Mouse (Mus musculus): ENCODE measurements around the gene Armc7. TPM values are rescaled to one million over a fixed set of nuclear protein-coding genes. Genes with fewer than 3 reads are reported as not detected.
A peak's percentile ranks its signal among the peaks of the same experiment; 100 is the strongest.

Gene Armc7
- polyA plus RNA-seq (2015; fragmentation: Nextera tagmentation; extraction: Ambion mirVana), result 11.6 and 11.9 TPM in 2 replicates

GRCm38 (mm10) chr11:115475025-115475757 is at the start of gene Armc7:
Armc7 (plus strand) TSS chr11:115475667.
- Histone ChIP-seq H3K27ac (peak within 1 kb of the TSS; percentile 87), H3K36me3 (peaks cover 5% of the 10 kb centered on the region; the same call in 1 of the 2 replicates), H3K4me3 (peak within 1 kb of the TSS; percentile 79), H3K9me3 (no peaks in the 10 kb centered on the region), H3K4me1 (peaks cover 32% of the 10 kb centered on the region), H3K27me3 (no peaks in the 10 kb centered on the region), H3K4me2 (peak within 1 kb of the TSS; percentile 94), H3K9ac (peak within 1 kb of the TSS; percentile 83)
- WGBS, result under 1% methylated on average over 26 of the region's 26 CpGs
- peak; percentile 95 for ATAC-seq (ENCODE audit: insufficient number of reproducible peaks, insufficient read depth, low FRiP score, low TSS enrichment, low read depth)

- H3K9me3 ChIP-seq, result no peaks in the 10 kb centered on the region
- no peak overlapping the region for H3K4me2 ChIP-seq
- peaks cover 28% of the 10 kb centered on the region for H3K4me1 ChIP-seq
- no peaks in the 10 kb centered on the region for H3K27me3 ChIP-seq
- no peak overlapping the region for H3K4me3 ChIP-seq
- 86% methylated on average over 6 of the region's 6 CpGs for WGBS
- ATAC-seq (ENCODE audit: insufficient number of reproducible peaks, insufficient read depth, low FRiP score, low TSS enrichment, low read depth), result no peak
- H3K9ac ChIP-seq, result no peak overlapping the region
- no peak overlapping the region for H3K27ac ChIP-seq
- H3K36me3 ChIP-seq, result peaks cover 68% of the 10 kb centered on the region
Observed at GRCm38 (mm10) chr11:115425671-115426070, 49.8 kb upstream of the Armc7 start.

- no peaks in the 10 kb centered on the region for H3K27me3 ChIP-seq
- H3K27ac ChIP-seq, result peak overlapping the region; percentile 23; the same call in 1 of the 2 replicates
- no peak for ATAC-seq (ENCODE audit: insufficient number of reproducible peaks, insufficient read depth, low FRiP score, low TSS enrichment, low read depth)
- H3K4me2 ChIP-seq, result peak overlapping the region; percentile 45
- peaks cover 81% of the 10 kb centered on the region for H3K36me3 ChIP-seq
- H3K4me3 ChIP-seq, result peak overlapping the region; percentile 19
- no peaks in the 10 kb centered on the region for H3K9me3 ChIP-seq
- peak overlapping the region; percentile 51; the same call in 1 of the 2 replicates for H3K9ac ChIP-seq
- H3K4me1 ChIP-seq, result peaks cover 11% of the 10 kb centered on the region
- 32% methylated on average over 20 of the region's 20 CpGs for WGBS
Observed at GRCm38 (mm10) chr11:115427482-115428331, 47.8 kb upstream of the Armc7 start.

- Histone ChIP-seq H3K27me3 (no peaks in the 10 kb centered on the region), H3K4me1 (peaks cover 11% of the 10 kb centered on the region), H3K27ac (no peak overlapping the region), H3K4me3 (no peak overlapping the region), H3K9ac (no peak overlapping the region; the same call in 1 of the 2 replicates), H3K36me3 (peaks cover 79% of the 10 kb centered on the region), H3K9me3 (no peaks in the 10 kb centered on the region), H3K4me2 (no peak overlapping the region)
- 87% methylated on average over 7 of the region's 7 CpGs for WGBS
- no peak for ATAC-seq (ENCODE audit: insufficient number of reproducible peaks, insufficient read depth, low FRiP score, low TSS enrichment, low read depth)
Observed at GRCm38 (mm10) chr11:115429307-115429706, 46.2 kb upstream of the Armc7 start.

GRCm38 (mm10) chr11:115430561-115430960 is 44.9 kb upstream of the Armc7 start:
- Histone ChIP-seq H3K9ac (no peak overlapping the region), H3K27ac (no peak overlapping the region), H3K4me3 (no peak overlapping the region), H3K36me3 (peaks cover 69% of the 10 kb centered on the region), H3K4me1 (peaks cover 17% of the 10 kb centered on the region), H3K4me2 (no peak overlapping the region), H3K9me3 (no peaks in the 10 kb centered on the region), H3K27me3 (0 out of 2 replicates have a peak, but pooled peaks cover 2% of the 10 kb centered on the region)
- no peak for ATAC-seq (ENCODE audit: insufficient number of reproducible peaks, insufficient read depth, low FRiP score, low TSS enrichment, low read depth)
- WGBS, result 86% methylated on average over 6 of the region's 6 CpGs

- Histone ChIP-seq H3K9ac (no peak overlapping the region), H3K36me3 (peaks cover 46% of the 10 kb centered on the region), H3K27me3 (0 out of 2 replicates have a peak, but pooled peaks cover 2% of the 10 kb centered on the region), H3K4me3 (no peak overlapping the region), H3K4me1 (peaks cover 24% of the 10 kb centered on the region), H3K27ac (no peak overlapping the region), H3K4me2 (no peak overlapping the region), H3K9me3 (no peaks in the 10 kb centered on the region)
- WGBS, result 79% methylated on average over 4 of the region's 4 CpGs
- no peak for ATAC-seq (ENCODE audit: insufficient number of reproducible peaks, insufficient read depth, low FRiP score, low TSS enrichment, low read depth)
Observed at GRCm38 (mm10) chr11:115432814-115433213, 42.7 kb upstream of the Armc7 start.

- H3K4me2 ChIP-seq, result no peak overlapping the region
- no peak overlapping the region for H3K9ac ChIP-seq
- no peak overlapping the region for H3K4me3 ChIP-seq
- 78% methylated on average over 6 of the region's 6 CpGs for WGBS
- ATAC-seq (ENCODE audit: insufficient number of reproducible peaks, insufficient read depth, low FRiP score, low TSS enrichment, low read depth), result no peak
- peaks cover 45% of the 10 kb centered on the region for H3K36me3 ChIP-seq
- peaks cover 20% of the 10 kb centered on the region for H3K4me1 ChIP-seq
- 0 out of 2 replicates have a peak, but pooled peaks cover 2% of the 10 kb centered on the region for H3K27me3 ChIP-seq
- H3K9me3 ChIP-seq, result no peaks in the 10 kb centered on the region
- H3K27ac ChIP-seq, result no peak overlapping the region
Observed at GRCm38 (mm10) chr11:115433342-115433741, 42.1 kb upstream of the Armc7 start.

GRCm38 (mm10) chr11:115435596-115436337 is 39.7 kb upstream of the Armc7 start:
- H3K27me3 ChIP-seq, result 0 out of 2 replicates have a peak, but pooled peaks cover 2% of the 10 kb centered on the region
- H3K4me2 ChIP-seq, result peak overlapping the region; percentile 65
- H3K4me1 ChIP-seq, result peaks cover 20% of the 10 kb centered on the region
- no peak for ATAC-seq (ENCODE audit: insufficient number of reproducible peaks, insufficient read depth, low FRiP score, low TSS enrichment, low read depth)
- H3K4me3 ChIP-seq, result peak overlapping the region; percentile 36
- peaks cover 23% of the 10 kb centered on the region for H3K36me3 ChIP-seq
- peak overlapping the region; percentile 28; the same call in 1 of the 2 replicates for H3K27ac ChIP-seq
- WGBS, result 4% methylated on average over 31 of the region's 31 CpGs
- H3K9me3 ChIP-seq, result no peaks in the 10 kb centered on the region
- peak overlapping the region; percentile 64 for H3K9ac ChIP-seq

- WGBS, result 62% methylated on average over 5 of the region's 5 CpGs
- Histone ChIP-seq H3K4me2 (no peak overlapping the region), H3K4me1 (peaks cover 20% of the 10 kb centered on the region), H3K27ac (no peak overlapping the region), H3K4me3 (no peak overlapping the region), H3K9me3 (no peaks in the 10 kb centered on the region), H3K36me3 (peaks cover 4% of the 10 kb centered on the region; the same call in 1 of the 2 replicates), H3K9ac (no peak overlapping the region), H3K27me3 (0 out of 2 replicates have a peak, but pooled peaks cover 2% of the 10 kb centered on the region)
- no peak for ATAC-seq (ENCODE audit: insufficient number of reproducible peaks, insufficient read depth, low FRiP score, low TSS enrichment, low read depth)
Observed at GRCm38 (mm10) chr11:115437571-115438122, 37.8 kb upstream of the Armc7 start.

- Histone ChIP-seq H3K4me3 (no peak overlapping the region), H3K9ac (no peak overlapping the region), H3K4me1 (peaks cover 20% of the 10 kb centered on the region), H3K27me3 (0 out of 2 replicates have a peak, but pooled peaks cover 2% of the 10 kb centered on the region), H3K27ac (no peak overlapping the region), H3K9me3 (no peaks in the 10 kb centered on the region), H3K4me2 (no peak overlapping the region), H3K36me3 (no peaks in the 10 kb centered on the region)
- no peak for ATAC-seq (ENCODE audit: insufficient number of reproducible peaks, insufficient read depth, low FRiP score, low TSS enrichment, low read depth)
- WGBS, result 82% methylated on average over 3 of the region's 3 CpGs
Observed at GRCm38 (mm10) chr11:115439326-115439725, 36.1 kb upstream of the Armc7 start.

Measured in embryonic facial prominence, embryonic 13.5 days (tissue).